Mouse (Mus musculus) gastrocnemius, postnatal 4 days (tissue): ENCODE data around the gene Ptpro. TPM values are rescaled to one million over a fixed set of nuclear protein-coding genes. Genes with fewer than 3 reads are reported as not detected.

Source experiments
- DNase-seq, 2 experiments: peaks; one replicate each; pipeline ENCODE4 v3.0.0; 2021 to 2022; ENCODE audit warnings: low spot score in 2 of 2, mixed read lengths in 2 of 2
- total RNA-seq, 2 experiments: library from RNA; stranded (reverse); gene quantifications; 2 replicates each; pipeline ENCODE4 v1.2.3; 2021

The Ptpro gene
- total RNA-seq, 2 experiments from 2014 or later = 2.5 to 3.0 TPM

DNA sequence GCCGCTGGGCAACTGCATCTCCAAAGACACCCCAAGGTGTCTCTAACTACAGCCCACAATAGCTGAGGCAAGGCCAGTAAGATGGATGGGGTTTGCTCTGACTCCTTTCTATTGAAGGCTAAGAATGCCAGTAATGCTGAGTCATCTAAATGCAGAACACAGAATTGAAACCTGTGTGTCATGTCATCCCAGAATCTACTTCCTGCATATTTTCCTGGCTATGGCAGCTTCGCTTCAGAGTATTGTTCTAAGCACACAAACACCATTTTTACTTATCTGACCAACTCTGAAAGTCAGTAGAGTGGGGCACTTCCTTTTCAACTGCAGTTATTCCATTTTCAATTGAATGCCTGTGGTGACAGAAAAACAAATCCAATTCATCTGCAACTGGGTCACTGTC is 40.3 kb downstream of the Ptpro start:
- no peak for DNase-seq

DNA sequence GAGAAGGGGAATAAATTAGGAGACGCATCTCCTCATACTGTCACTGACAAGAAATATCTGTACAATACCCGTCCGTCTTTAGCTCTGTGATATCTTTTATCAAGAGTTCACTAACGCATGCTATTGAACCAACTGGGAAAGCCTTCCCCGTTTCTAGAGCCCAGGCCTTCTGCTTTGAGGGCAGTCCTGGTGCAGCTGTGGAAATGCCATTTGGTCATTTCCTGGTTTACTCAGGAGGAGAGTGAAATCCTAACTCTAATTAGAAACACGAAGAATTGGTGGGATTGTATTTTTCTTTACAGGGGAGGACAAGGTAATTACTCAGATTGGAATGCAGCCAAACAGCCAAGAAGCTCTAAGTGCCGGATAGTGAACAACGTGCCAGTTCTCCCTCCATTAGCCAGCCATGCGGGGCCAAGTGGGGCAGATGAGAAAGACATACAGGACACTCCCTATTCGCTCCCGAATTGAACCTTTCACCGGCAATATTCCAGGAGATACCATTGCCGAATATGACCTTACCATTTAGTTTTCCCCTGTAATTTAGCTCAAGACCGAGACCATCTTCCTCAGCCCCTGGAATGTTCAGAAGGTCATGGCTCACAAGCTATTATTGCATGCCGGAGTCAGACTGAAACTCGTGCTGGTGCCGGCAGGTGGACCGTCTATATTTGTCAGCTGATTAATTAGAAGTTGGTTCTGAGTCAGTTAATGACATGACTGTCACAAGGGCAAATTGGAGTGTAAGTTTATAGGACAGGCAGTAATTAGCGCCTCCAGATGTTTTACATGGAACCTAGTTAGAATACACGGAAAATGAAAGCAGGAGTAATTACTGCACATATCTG is 43.1 kb downstream of the Ptpro start:
- no peak for DNase-seq

DNA sequence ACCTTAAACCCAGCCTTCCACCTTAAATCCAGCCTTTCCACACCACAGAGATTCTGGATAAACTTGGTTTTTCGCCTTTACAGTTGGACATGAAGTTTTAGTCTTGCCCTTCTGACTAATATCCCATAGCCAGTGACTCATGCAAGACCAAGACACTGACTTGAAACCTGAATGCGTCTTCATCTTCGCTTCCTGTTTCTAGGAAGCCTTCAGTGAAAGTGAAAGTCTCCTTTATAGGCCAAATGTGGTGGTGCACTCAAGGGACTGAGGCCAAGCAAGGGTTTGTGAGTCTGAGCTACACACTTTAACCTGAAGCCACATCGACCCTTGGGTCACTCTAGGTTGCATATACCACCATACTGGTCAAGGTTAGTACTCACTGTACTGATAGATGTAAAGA is 50.4 kb downstream of the Ptpro start:
- DNase-seq = no peak

DNA sequence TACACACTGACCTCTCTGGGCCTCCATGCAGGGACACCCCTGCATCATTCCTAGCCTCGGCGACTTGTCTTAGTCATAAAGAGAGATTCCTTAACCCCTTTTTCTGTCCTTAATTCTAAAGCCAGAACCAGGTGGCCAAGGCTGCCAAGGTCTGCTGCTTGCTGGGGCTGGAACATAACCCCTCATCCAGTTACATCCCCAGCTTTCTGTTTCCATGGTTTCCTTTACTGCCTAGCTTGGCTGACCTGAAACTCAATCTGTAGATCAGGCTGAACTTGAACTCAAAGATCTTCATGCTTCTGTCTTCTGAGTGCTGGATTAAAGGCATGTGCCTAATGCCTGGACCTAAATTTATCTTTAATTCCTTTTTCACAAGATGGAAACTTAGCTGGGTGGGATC is 51.7 kb downstream of the Ptpro start:
- no peak for DNase-seq

DNA sequence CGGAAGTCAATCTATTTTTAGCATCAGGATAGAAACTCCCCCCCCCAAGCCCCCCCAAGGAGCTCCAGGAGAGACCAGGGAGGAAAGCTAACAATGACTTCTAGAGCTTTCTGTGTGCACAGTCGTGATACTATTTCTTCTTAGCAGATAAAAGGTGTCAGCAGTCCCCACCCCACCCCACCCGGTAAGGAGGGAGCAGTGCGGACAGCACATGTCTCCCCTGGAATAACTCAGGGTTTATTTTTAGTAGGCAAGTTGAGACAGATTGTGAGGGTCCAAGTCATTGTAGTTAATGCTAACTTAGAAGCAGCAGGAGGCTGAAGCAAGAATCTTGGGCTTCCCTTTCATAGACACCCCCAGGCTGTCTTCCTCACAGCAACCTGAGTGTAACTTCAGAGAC is 63.1 kb downstream of the Ptpro start:
- DNase-seq = no peak

DNA sequence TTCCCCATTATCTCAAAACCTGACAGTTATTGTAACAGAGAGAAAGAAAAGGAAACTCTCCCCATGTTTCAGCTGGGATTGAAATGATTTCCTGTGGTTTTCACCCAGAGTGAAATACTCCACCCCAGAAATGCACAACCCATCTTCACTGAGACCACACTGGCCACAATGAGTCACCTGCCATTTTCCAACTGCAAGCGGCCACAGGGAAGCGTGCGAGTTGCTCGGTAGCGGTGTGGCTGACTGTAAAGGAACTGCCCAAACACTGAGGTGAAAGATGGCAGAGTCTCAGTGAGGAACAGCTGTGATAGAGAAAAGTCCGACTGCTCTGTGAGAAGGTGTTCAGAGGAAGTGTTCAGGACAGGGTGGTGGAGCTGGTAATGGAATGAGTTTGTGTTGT is 64.2 kb downstream of the Ptpro start:
- DNase-seq = no peak

DNA sequence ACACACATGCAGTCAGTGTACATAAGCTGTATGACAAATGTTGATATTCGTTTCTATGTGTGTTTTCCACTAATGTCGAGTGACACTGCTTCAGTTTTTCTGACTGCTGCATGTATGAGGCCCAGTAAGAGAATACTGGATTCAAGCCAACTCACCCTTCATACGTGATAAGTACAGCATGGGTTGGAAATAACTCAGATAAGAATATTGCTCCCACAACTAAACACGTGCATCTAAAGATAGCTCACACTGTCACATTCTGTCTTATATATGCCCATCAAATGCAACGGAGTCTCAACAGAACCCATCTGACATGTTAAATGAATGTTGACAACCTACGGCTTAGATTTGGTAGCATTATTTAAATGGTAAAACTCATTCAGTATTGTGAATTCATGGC is 65.4 kb downstream of the Ptpro start:
- DNase-seq = no peak

DNA sequence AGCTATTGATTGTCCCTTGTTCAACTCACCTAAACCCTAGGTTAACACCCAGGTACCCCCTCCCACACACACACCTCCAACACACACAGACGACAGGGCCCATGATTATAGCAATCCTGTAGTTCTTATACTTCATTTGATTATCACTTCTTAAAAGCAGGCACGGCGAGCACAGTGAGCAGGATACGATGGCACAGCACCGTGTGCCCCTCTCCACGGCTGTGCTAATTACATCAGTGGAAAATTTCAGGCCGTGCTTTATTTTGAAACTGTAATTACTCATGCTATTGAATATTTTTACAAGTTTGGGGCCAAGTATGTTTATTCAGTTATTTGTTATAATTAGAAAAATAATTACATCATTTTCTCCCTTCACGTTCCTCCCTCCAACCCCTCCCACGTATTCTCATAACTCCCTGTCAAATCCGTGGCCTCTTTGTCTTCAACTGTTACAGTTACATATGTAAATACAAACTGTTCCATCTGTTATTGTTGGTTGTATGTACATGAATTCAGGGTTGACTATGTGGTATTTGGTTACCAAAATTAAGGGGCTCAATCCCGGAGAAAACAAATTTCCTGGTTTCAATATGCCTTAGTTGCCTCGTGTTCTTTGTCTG is 66.2 kb downstream of the Ptpro start:
- no peak for DNase-seq

DNA sequence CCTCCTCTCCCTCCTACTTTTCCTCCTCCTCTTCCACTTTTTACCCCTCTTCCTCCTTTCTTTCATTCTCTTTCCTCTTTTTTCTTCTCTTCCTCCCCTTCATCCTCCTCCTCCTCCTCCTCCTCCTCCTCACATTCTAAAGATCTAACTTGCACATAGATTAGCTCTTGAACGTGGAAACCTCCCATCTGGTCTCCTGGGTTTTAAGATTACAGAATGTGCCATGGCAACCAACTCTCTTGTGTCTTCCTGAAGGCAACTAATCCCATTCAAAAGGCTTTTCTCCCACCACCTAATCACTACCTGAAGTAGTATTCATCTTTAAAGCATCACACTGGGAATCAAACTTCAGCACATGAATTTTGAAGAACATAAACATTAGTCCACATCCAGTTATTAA is 67.5 kb downstream of the Ptpro start:
- no peak for DNase-seq

DNA sequence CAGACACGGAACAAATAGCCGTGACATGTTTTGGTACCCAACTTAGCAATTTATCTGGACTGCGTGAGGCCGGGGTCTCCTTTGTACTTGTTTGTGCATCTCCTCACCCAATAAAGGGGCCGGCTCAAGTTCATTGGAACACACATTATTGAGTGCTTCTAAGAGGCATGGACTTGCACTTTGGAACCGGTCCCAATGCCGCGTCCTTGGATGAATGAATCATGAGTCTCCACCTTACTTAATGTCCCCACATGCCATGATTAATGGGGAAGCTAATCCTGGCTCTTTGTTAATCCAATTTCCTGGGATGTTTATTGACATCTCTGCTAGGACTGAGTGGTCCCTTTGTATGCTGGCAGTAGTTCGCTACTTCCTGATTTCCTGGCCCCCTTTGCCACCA is 75.6 kb downstream of the Ptpro start:
- DNase-seq = no peak

DNA sequence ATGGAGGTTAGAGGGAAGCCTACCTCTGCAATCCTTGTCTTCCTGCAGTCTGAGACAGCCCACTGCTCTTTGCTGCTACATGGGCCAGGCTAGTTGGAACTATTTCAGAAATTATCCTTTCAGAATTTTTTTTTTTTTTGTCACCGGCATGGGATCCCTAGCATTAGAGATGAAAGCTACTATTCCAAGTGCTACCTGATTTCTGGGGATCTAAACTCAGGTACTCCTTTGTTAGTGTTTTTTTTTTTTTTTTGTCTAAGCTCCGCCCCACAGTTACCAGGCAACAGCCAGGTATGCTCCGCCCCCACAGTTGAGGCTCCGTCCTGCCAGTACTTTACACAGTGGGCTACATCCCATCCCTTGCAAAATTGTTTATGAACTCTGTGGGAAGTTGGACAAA is 76.1 kb downstream of the Ptpro start:
- DNase-seq = no peak

DNA sequence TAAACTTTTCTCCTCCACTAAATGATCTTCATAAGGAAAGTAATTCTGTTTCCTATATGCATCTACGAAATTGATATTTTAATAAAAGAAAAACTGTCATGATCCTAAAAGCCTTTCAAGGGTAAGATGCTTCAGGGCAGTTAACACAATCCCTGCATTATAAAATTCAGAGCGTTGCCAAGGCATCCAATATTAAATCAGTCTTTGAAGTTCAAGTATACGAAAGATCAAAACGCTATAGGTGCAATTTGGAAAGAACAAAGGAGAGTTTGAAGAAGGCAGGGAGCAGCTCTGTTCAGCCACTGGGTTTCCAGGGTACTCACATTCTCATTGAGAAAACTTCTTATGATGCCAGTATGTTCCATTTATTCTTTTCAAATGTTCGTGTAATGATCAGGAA is 78.7 kb downstream of the Ptpro start:
- no peak for DNase-seq

DNA sequence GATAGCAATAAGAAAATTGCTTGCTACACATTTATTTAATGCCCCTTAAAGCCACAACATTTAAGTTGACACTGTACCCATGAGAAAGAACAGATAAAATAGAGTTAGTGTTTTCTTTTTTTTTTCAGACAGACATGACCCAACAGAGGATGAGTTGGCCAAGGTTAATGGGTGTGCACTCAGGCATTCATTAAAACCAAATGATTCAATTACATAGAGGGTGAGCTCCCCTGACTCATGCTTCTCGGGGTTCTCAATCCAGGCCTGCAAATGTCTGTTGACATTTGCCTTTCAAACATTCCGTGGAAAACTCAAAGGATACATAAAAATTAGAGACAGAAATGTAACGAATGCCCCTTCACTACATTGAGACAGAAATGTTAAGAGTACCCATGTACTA is 79.7 kb downstream of the Ptpro start:
- DNase-seq = no peak

DNA sequence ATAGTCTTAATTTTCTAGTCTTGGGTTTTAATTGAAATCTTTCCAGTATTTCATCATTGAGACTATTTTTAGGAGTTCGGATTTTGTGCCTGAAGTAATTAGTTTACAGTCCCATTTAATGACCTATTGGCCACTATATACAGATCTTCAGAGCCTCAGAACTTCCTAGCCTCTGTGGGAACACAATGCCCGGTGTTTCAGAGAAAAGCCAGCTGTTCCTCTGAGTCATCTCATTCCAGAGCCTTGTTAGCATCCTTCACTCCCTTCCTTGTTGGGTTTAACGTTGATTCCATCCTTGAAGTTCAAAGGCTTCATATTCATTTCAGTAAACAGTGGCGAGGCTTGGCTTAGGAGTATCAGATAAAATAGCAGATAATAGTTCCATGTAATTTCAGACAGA is 87.0 kb downstream of the Ptpro start:
- DNase-seq = no peak

DNA sequence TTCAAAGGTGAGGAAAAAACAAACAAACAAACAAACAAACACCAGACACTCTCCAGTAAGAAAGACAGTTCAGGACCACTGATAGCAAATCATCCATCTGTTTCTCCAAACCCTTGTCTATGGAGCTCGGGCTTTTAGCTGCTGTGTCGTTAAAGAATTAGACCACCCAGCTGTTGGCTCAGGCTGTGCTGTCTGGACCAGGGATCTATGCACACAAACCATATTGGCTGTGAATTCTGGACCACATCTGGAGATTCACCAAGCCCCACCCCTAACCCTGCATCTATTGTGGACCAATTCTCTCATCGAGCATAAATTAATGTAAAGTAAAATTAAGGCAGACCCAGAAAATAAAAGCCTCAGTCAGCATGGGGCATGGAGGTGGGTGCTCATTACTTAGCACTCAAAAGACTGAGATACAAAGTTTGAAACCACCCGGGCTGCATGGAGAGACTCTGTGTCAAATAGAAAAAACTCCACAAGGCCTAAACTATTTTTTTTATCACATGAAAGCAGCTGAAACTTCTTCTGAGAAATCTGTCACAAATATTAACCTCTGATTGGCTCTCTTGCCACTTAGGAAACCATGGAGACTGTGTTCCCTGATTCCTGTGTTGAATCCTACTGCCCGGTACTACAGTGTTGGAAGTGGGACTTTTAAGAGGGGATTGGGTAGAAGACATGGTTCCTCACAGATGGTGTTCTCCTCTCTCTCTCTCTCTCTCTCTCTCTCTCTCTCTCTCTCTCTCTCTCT is 91.7 kb downstream of the Ptpro start:
- DNase-seq = no peak

DNA sequence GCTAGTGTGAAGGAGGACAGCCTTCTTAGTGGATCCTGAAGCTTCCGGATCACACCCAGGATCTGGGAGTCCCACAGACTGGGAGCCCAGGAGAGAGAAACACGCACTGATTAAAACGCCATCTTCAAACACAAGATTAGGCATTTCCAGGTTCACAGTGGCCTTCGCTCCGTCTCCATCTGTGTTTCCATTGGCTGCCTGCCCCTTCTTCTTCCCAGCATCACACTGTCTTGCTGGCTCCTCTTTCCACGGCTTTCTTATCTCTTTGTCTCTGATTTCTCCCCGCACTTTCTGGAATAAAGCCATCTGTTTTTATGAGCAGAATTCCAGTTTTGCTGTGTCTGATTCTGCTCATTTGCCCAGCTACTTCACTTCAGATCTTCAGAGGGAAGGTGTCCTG is 108.0 kb downstream of the Ptpro start:
- no peak for DNase-seq

DNA sequence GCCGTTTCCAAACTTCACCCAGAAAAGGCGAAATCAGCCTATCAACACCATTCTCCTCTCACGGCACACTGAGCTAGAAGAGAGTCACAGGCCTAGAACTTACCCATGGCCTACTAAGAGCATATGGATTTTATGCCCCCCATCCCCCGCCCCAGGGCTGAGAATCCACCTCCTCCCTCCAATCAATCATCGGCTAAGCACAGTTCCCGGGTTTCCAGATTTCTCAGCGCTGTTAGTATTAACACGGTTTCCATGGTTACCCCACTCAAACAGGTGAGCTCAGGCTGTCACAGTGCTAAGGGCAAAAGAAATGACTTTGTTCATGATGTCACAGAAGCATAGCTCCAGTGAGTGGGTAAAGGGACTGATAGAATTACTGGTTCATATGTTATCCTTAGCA is 110.1 kb downstream of the Ptpro start:
- DNase-seq = no peak

DNA sequence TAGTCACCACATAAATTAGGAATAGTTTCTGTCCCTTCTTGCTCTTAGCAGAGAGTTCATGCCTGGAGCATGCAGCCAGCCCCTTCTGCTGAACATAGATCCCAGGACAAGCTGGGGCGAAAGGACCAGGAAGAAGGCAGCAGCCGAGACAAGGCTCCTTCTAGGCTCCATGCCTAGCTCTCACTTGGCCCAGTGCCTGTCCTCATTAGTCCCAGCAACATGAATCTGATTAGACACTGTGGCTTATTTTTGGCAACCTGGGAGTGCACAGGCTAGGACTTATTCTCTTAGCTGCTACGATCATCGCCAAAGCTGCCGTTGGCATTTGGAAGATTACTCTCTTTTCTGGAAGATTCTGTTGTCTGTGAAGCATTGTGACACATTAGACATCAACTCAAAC is 112.6 kb downstream of the Ptpro start:
- DNase-seq = peak in 1 of 2 experiments; percentile 28

DNA sequence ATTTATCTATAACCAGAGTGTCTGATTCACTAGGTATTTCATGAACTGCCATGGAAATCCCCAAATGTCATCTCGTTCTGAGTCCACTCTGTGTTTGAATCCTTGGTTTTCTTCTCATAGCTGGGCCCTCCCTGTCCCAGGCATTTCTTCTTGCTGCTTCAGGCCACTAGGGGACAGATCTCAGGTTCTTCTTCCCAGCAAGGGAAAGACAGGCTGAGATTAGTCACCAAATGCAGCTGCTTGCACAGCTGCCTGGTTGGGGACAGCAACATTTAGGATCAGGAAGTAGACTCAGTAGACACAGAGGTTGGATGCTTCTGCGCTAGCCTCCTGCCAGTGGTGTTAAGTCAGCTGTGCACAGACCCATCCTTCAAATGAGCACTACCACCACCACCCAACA is 113.5 kb downstream of the Ptpro start:
- no peak for DNase-seq

DNA sequence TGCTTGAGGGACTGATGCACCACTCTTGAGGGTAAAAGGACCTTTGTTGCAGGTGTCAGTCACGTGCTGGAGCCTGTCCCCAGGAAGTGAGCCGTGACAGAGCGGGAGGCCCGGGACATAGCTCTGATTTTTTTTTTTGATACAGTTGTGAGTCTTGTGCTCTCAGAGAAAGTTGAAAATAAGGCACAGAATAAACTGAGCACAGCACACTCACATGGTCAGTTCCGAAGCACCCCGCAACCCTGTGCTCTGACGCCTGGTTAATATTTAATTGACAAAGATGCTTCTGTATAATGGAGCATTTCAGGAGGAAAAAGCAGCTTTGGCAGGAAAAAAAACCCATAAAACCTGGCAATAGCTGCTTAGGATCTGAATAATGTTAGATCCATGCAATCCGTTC is 118.6 kb downstream of the Ptpro start:
- DNase-seq = no peak

DNA sequence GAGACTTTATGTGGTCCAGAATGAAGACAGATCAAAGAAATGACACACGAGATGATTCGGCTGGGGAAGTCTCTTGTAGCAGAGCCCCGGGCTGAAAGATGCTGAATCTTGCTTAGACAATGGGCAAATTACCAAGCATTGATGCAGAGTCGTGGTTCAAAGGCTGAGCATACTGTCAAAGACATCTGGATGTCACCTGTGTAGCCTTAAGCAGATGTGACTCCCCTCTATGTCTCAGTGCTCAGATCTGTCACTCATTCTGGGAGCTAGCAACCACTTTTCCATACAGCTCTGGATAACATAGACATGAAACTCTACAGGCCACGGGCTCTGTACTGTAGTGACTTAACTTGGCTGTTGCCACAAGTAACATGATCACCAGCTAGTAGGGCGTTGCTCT is 119.3 kb downstream of the Ptpro start:
- DNase-seq = no peak

DNA sequence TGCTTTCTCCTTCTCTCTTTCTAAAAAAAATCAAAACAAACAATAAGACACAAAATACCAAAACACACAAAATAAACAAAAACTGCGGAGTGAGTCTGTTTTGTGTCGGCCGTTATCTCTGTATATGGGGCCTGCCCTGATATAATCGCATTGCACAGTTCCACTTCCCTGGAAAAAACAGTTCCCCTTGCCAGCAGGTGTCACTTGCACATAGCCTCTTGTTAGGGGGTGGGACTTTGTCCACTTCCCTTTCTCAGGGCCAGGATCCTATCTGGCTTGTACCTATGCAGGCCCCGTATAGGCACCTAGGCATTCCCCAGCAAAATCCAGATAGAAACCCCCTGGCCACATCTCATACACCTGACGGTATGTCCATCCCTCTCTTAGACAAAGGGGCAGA is 121.8 kb downstream of the Ptpro start:
- no peak for DNase-seq
